Mouse (Mus musculus): Measurements from ENCODE around the gene E130218I03Rik. TPM values are rescaled to one million over a fixed set of nuclear protein-coding genes. Genes with fewer than 3 reads are reported as not detected.

The E130218I03Rik gene
- total RNA-seq, 1 experiment: 1.6 TPM

DNA sequence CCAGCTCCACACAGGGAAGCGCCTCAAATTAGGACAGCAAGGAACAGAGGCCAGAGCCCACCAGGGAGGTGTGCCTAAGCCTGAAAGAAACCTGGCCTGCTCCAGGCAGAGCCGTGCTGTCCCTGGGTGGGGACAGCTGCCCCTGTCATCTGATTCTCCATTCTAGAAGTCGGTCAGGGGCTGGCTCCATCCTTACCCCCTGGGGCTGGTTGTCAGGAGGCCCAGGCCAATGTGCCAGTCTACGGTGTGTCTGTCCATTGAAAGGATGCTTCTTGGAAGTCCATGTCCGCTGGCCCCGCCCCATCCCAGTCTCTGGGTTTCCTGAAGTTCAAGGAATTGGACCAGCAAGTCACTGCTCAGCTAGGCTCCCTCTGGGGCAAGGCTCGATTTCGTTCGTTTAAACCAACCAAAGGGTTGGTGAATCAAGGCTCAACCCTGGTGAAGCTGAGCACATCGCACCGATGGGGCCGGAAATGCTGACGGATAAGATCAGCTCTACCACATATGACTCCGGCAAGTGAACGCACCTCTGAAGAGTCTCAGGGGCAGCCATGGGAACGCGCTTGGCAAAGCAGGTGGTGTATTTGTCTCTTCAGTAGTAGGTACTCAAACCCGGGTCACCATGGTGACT lies 49.7 kb downstream of the E130218I03Rik start:
- TF ChIP-seq ZC3H11A (IDR thresholded peaks at IDR 0.05; ENCODE audit: borderline replicate concordance, low read depth, low read length): no peak
- TF ChIP-seq HCFC1 (IDR thresholded peaks at IDR 0.05; ENCODE audit: borderline replicate concordance, insufficient read depth, low read length): no peak
- no peak for TF ChIP-seq ZNF384 (IDR thresholded peaks at IDR 0.05; ENCODE audit: low read depth, low read length)
- TF ChIP-seq MAFK (IDR thresholded peaks at IDR 0.05; ENCODE audit: insufficient read depth, low read depth, low read length): no peak
- no peak for TF ChIP-seq CHD2 (IDR thresholded peaks at IDR 0.05; ENCODE audit: low read depth, low read length)
- in situ Hi-C loops (cut with MboI; ENCODE audit: low sequenced_read_pairs in 2 of 2, unreplicated experiment in 2 of 2): no loop called here
- DNase-seq (ENCODE audit: low read depth, low spot score): no peak
- Histone ChIP-seq H3K9ac (ENCODE audit: insufficient read depth, low read depth, low read length, poor library complexity, severe bottlenecking) (no peak overlapping the region), H3K4me1 (ENCODE audit: control insufficient read depth in 2 of 2, insufficient read depth in 2 of 2, low read length in 2 of 2, poor library complexity in 1 of 2) (peaks cover 0 to 3% of the 10 kb centered on the region in 2 experiments; a peak in 1 of 4 replicates), H3K27ac (ENCODE audit: insufficient read depth, low read depth, low read length, poor library complexity, severe bottlenecking) (no peak overlapping the region), H3K36me3 (ENCODE audit: control insufficient read depth, insufficient read depth, low read length, poor library complexity, severe bottlenecking) (no peaks in the 10 kb centered on the region), H3K9me3 (ENCODE audit: control insufficient read depth, insufficient read depth, low read depth, low read length) (no peaks in the 10 kb centered on the region), H3K4me3 (ENCODE audit: insufficient read depth in 1 of 2, low read depth in 1 of 2, low read length in 2 of 2, poor library complexity in 1 of 2, severe bottlenecking in 1 of 2) (no peak overlapping the region)

GRCm38 (mm10) chr4:134293692-134294163 lies 50.3 kb downstream of the E130218I03Rik start:
- no peak for DNase-seq (ENCODE audit: low read depth, low spot score)
- H3K4me1 ChIP-seq (ENCODE audit: control insufficient read depth in 2 of 2, insufficient read depth in 2 of 2, low read length in 2 of 2, poor library complexity in 1 of 2): peaks cover 0 to 2% of the 10 kb centered on the region in 2 experiments; a peak in 1 of 4 replicates
- in situ Hi-C loops (cut with MboI; ENCODE audit: low sequenced_read_pairs in 2 of 2, unreplicated experiment in 2 of 2): no loop called here
- H3K36me3 ChIP-seq (ENCODE audit: control insufficient read depth, insufficient read depth, low read length, poor library complexity, severe bottlenecking): no peaks in the 10 kb centered on the region
- no peak overlapping the region for H3K27ac ChIP-seq (ENCODE audit: insufficient read depth, low read depth, low read length, poor library complexity, severe bottlenecking)
- no peak for TF ChIP-seq CHD2 (IDR thresholded peaks at IDR 0.05; ENCODE audit: low read depth, low read length)
- no peak for TF ChIP-seq HCFC1 (IDR thresholded peaks at IDR 0.05; ENCODE audit: borderline replicate concordance, insufficient read depth, low read length)
- TF ChIP-seq ZC3H11A (IDR thresholded peaks at IDR 0.05; ENCODE audit: borderline replicate concordance, low read depth, low read length): no peak
- TF ChIP-seq MAFK (IDR thresholded peaks at IDR 0.05; ENCODE audit: insufficient read depth, low read depth, low read length): no peak
- TF ChIP-seq ZNF384 (IDR thresholded peaks at IDR 0.05; ENCODE audit: low read depth, low read length): no peak
- no peak overlapping the region for H3K9ac ChIP-seq (ENCODE audit: insufficient read depth, low read depth, low read length, poor library complexity, severe bottlenecking)
- no peak overlapping the region for H3K4me3 ChIP-seq (ENCODE audit: insufficient read depth in 1 of 2, low read depth in 1 of 2, low read length in 2 of 2, poor library complexity in 1 of 2, severe bottlenecking in 1 of 2)
- no peaks in the 10 kb centered on the region for H3K9me3 ChIP-seq (ENCODE audit: control insufficient read depth, insufficient read depth, low read depth, low read length)

Other genes starting within 250 kb of the E130218I03Rik start
- 20.9 and 24.6 TPM in 2 replicates for gene Dhdds, start 242.7 kb upstream of the E130218I03Rik start, total RNA-seq (2012; rRNA removed)
- gene Lin28a, start 224.8 kb upstream of the E130218I03Rik start, total RNA-seq (2012; rRNA removed): 84.7 and 134 TPM in 2 replicates
- gene Zfp683, start 189.8 kb upstream of the E130218I03Rik start, total RNA-seq (2012; rRNA removed): not detected in 2 replicates
- gene Crybg2, start 182.8 kb upstream of the E130218I03Rik start, total RNA-seq (2012; rRNA removed): 12.6 and 30.9 TPM in 2 replicates
- gene Cd52, start 148.6 kb upstream of the E130218I03Rik start, total RNA-seq (2012; rRNA removed): 1.5 and 13.0 TPM in 2 replicates
- 12.4 and 23.3 TPM in 2 replicates for gene Ubxn11, start 141.1 kb upstream of the E130218I03Rik start, total RNA-seq (2012; rRNA removed)
- gene Sh3bgrl3, start 114.9 kb upstream of the E130218I03Rik start, total RNA-seq (2012; rRNA removed): 87.2 and 96.5 TPM in 2 replicates
- gene Cep85, start 56.5 kb upstream of the E130218I03Rik start, total RNA-seq (2012; rRNA removed): 53.5 and 67.5 TPM in 2 replicates
- not detected in 2 replicates for gene Gm7534, start 40.7 kb upstream of the E130218I03Rik start, total RNA-seq (2012; rRNA removed)
- 0.32 TPM in 1 of 2 replicates, not detected in the other for gene Catsper4, start 16.3 kb upstream of the E130218I03Rik start, total RNA-seq (2012; rRNA removed)
- 1.7 and 2.7 TPM in 2 replicates for gene Cnksr1, start 5.3 kb upstream of the E130218I03Rik start, total RNA-seq (2012; rRNA removed)
- gene Zfp593, start 1.9 kb downstream of the E130218I03Rik start, total RNA-seq (2012; rRNA removed): 19.8 and 25.2 TPM in 2 replicates
- gene Gm30191, start 3.3 kb downstream of the E130218I03Rik start, total RNA-seq (2012; rRNA removed): not detected in 2 replicates
- 1.6 and 2.2 TPM in 2 replicates for gene Grrp1, start 10.4 kb downstream of the E130218I03Rik start, total RNA-seq (2012; rRNA removed)
- 12.6 and 13.2 TPM in 2 replicates for gene Pdik1l, start 44.2 kb downstream of the E130218I03Rik start, total RNA-seq (2012; rRNA removed)
- 3.5 and 4.3 TPM in 2 replicates for gene Trim63, start 71.5 kb downstream of the E130218I03Rik start, total RNA-seq (2012; rRNA removed)
- 23.5 and 24.3 TPM in 2 replicates for gene Slc30a2, start 99.5 kb downstream of the E130218I03Rik start, total RNA-seq (2012; rRNA removed)
- 4.2 and 7.3 TPM in 2 replicates for gene Extl1, start 140.2 kb downstream of the E130218I03Rik start, total RNA-seq (2012; rRNA removed)
- gene Pafah2, start 152.7 kb downstream of the E130218I03Rik start, total RNA-seq (2012; rRNA removed): 15.8 and 18.4 TPM in 2 replicates
- gene Stmn1, start 224.7 kb downstream of the E130218I03Rik start, total RNA-seq (2012; rRNA removed): 322 and 361 TPM in 2 replicates